Mouse (Mus musculus) myocyte (in vitro differentiated cells): ENCODE results near the gene Gtsf1l. TPM values are rescaled to one million over a fixed set of nuclear protein-coding genes. Genes with fewer than 3 reads are reported as not detected.

Experiments
- H3K27me3 ChIP-seq: one replicate; pipeline ENCODE4 v1.6.1; 2011; ENCODE audit not compliant: control insufficient read depth, insufficient read depth, insufficient read length
- H3K36me3 ChIP-seq: one replicate; pipeline ENCODE4 v1.6.1; 2011; ENCODE audit not compliant: control insufficient read depth, insufficient read depth
- H3K4me2 ChIP-seq: one replicate; pipeline ENCODE4 v1.6.1; 2011; ENCODE audit warnings: low read depth, control low read depth
- H3K4me3 ChIP-seq: one replicate; pipeline ENCODE4 v1.5.1; 2011; ENCODE audit warnings: mild to moderate bottlenecking, control low read depth, moderate library complexity
- H3K79me2 ChIP-seq: one replicate; pipeline ENCODE4 v1.6.1; 2011; ENCODE audit not compliant: control insufficient read depth, insufficient read depth
- H3ac ChIP-seq: one replicate; pipeline ENCODE4 v1.6.1; 2011; ENCODE audit not compliant: control insufficient read depth, insufficient read length
- CEBPB ChIP-seq: IDR thresholded peaks from 2 replicates; pipeline ENCODE4 v1.6.1; 2011; ENCODE audit warnings: mild to moderate bottlenecking, moderate library complexity; ENCODE audit not compliant: poor library complexity, insufficient read depth, severe bottlenecking
- E2F4 ChIP-seq: IDR thresholded peaks from one replicate; pipeline ENCODE4 v1.6.1; 2011; ENCODE audit warnings: mild to moderate bottlenecking, control low read depth, moderate library complexity; ENCODE audit not compliant: insufficient read depth
- MAX ChIP-seq: IDR thresholded peaks from one replicate; pipeline ENCODE4 v1.6.1; 2011; ENCODE audit warnings: low read depth, mild to moderate bottlenecking, control low read depth
- MYOD1 ChIP-seq, 3 experiments: IDR thresholded peaks; one replicate each; pipeline ENCODE4 v1.6.1; 2011; ENCODE audit warnings: control low read depth in 2 of 3, low read depth in 2 of 3, mild to moderate bottlenecking in 2 of 3, moderate library complexity in 1 of 3; ENCODE audit not compliant: insufficient read length in 2 of 3, control insufficient read depth in 1 of 3
- MYOG ChIP-seq, 3 experiments: IDR thresholded peaks; one replicate each; pipeline ENCODE4 v1.6.1; 2011; ENCODE audit warnings: control low read depth in 2 of 3, low read depth in 2 of 3, mild to moderate bottlenecking in 2 of 3; ENCODE audit not compliant: insufficient read length in 2 of 3, control insufficient read depth in 1 of 3, insufficient read depth in 1 of 3
- POLR2A ChIP-seq: IDR thresholded peaks from one replicate; pipeline ENCODE4 v1.6.1; 2011; ENCODE audit warnings: low read depth, mild to moderate bottlenecking, control low read depth, moderate library complexity; ENCODE audit not compliant: insufficient read length
- POLR2AphosphoS2 ChIP-seq: IDR thresholded peaks from one replicate; pipeline ENCODE4 v1.6.1; 2011; ENCODE audit warnings: low read depth, control low read depth; ENCODE audit not compliant: insufficient read length
- REST ChIP-seq: IDR thresholded peaks from one replicate; pipeline ENCODE4 v1.6.1; 2011; ENCODE audit warnings: mild to moderate bottlenecking, control low read depth, moderate library complexity; ENCODE audit not compliant: insufficient read depth, insufficient read length
- SRF ChIP-seq: IDR thresholded peaks from one replicate; pipeline ENCODE4 v1.6.1; 2011; ENCODE audit warnings: low read depth; ENCODE audit not compliant: control insufficient read depth, insufficient read length
- TCF12 ChIP-seq: IDR thresholded peaks from one replicate; pipeline ENCODE4 v1.6.1; 2011; ENCODE audit warnings: mild to moderate bottlenecking, control low read depth; ENCODE audit not compliant: poor library complexity, insufficient read depth, severe bottlenecking
- TCF3 ChIP-seq: IDR thresholded peaks from one replicate; pipeline ENCODE4 v1.6.1; 2011; ENCODE audit warnings: low read depth, control low read depth; ENCODE audit not compliant: insufficient read length
- USF1 ChIP-seq: IDR thresholded peaks from one replicate; pipeline ENCODE4 v1.6.1; 2011; ENCODE audit warnings: low read depth, mild to moderate bottlenecking, control low read depth, moderate library complexity
- polyA plus RNA-seq: library from polyadenylated mRNA; unstranded; fragments of >200 nt; fragmentation: generic; extraction: Trizol; gene quantifications from one replicate; pipeline ENCODE4 v1.2.1, GENCODE M21; 2012; ENCODE audit warnings: missing spikeins

Gtsf1l gene
- polyA plus RNA-seq, 1 experiment = not detected

DNA sequence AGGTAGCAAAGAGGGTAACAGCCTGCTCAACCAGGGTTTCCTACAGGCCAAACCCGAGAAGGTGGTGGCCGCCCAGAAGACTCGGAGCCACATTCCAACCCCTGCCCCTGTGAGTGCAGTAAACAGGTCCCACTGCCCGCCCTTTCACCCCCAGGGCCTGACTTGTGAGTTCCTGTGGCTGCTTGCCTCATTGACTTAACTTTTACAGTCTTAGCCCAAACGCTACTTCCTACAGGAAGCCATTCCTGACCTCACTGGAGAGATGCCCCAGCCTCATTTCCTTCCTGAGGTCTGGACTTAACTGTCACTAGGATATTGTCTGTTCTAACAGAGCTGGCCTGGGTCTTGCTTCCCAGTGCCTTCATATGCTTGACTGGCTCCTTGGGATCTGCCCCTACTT lies 5.1 kb downstream of the Gtsf1l start:
- H3K79me2 ChIP-seq = no peaks in the 10 kb centered on the region
- no peak overlapping the region for H3ac ChIP-seq
- no peak overlapping the region for H3K4me3 ChIP-seq
- H3K27me3 ChIP-seq = no peaks in the 10 kb centered on the region
- TF ChIP-seq MAX = no peak
- TF ChIP-seq USF1 = no peak
- no peak for TF ChIP-seq SRF
- TF ChIP-seq MYOG (IDR thresholded peaks at IDR 0.05; ENCODE audit: control insufficient read depth in 1 of 3, insufficient read depth in 1 of 3, insufficient read length in 2 of 3, low read depth in 2 of 3) = no peak
- no peak for TF ChIP-seq POLR2A
- no peak for TF ChIP-seq CEBPB
- no peak for TF ChIP-seq POLR2AphosphoS2
- TF ChIP-seq E2F4 = no peak
- no peak for TF ChIP-seq TCF12
- no peak for TF ChIP-seq TCF3
- TF ChIP-seq REST = no peak
- TF ChIP-seq MYOD1 (IDR thresholded peaks at IDR 0.05; ENCODE audit: control insufficient read depth in 1 of 3, insufficient read length in 2 of 3, low read depth in 2 of 3) = no peak
- no peaks in the 10 kb centered on the region for H3K36me3 ChIP-seq
- no peak overlapping the region for H3K4me2 ChIP-seq

DNA sequence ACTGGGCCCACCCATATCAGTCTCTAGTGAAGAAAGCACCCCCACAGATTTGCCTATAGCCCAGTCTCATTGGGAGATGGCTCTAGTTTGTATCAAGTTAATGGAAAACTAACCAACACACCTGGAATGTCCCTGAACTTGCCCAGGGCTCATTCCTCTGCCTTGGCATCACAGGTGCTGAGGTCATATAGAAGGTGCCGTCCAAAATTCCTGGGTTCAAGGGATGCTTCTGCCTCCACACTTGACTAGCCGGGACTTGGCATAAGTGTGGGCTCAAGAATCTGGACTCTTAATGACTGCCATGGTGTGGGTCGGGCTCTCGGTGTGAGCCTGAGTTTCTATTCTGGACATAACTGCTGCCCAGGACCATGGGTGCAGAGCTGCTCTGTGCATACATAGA lies 8.6 kb downstream of the Gtsf1l start:
- TF ChIP-seq TCF12 (no peak), MYOD1 (IDR thresholded peaks at IDR 0.05; ENCODE audit: control insufficient read depth in 1 of 3, insufficient read length in 2 of 3, low read depth in 2 of 3) (no peak), POLR2AphosphoS2 (no peak), SRF (no peak), CEBPB (no peak), MAX (no peak), REST (no peak), E2F4 (no peak), USF1 (no peak), POLR2A (no peak), MYOG (IDR thresholded peaks at IDR 0.05; ENCODE audit: control insufficient read depth in 1 of 3, insufficient read depth in 1 of 3, insufficient read length in 2 of 3, low read depth in 2 of 3) (no peak), TCF3 (no peak)
- H3K27me3 ChIP-seq = no peaks in the 10 kb centered on the region
- H3K79me2 ChIP-seq = no peaks in the 10 kb centered on the region
- no peak overlapping the region for H3K4me3 ChIP-seq
- H3K4me2 ChIP-seq = no peak overlapping the region
- no peaks in the 10 kb centered on the region for H3K36me3 ChIP-seq
- H3ac ChIP-seq = no peak overlapping the region

DNA sequence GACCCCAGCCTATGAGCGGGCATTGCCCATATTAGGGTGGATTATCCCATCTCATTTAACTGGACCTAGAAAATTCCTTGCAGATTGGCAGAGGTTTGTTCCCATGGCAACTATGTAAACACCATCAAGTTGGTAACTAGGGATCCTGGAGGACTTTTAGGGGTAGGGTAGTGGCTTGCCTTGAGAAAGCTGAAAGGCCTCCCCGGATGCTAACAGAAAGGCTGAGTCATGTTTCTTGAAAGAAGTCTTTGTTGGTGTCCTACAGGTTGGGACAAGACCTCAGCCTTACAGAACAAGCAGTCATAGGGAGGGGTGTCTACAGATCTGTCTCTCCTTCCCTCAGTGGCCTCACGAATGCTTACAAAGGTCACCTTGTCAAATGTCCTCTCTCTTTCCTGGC lies 12.4 kb downstream of the Gtsf1l start:
- H3K4me3 ChIP-seq = no peak overlapping the region
- no peaks in the 10 kb centered on the region for H3K27me3 ChIP-seq
- no peak overlapping the region for H3K4me2 ChIP-seq
- TF ChIP-seq REST = no peak
- TF ChIP-seq POLR2AphosphoS2 = no peak
- no peak for TF ChIP-seq TCF3
- TF ChIP-seq USF1 = no peak
- no peak for TF ChIP-seq SRF
- no peak for TF ChIP-seq POLR2A
- TF ChIP-seq E2F4 = no peak
- no peak for TF ChIP-seq CEBPB
- TF ChIP-seq MYOG (IDR thresholded peaks at IDR 0.05; ENCODE audit: control insufficient read depth in 1 of 3, insufficient read depth in 1 of 3, insufficient read length in 2 of 3, low read depth in 2 of 3) = no peak
- no peak for TF ChIP-seq MAX
- no peak for TF ChIP-seq TCF12
- TF ChIP-seq MYOD1 (IDR thresholded peaks at IDR 0.05; ENCODE audit: control insufficient read depth in 1 of 3, insufficient read length in 2 of 3, low read depth in 2 of 3) = no peak
- peaks cover 4% of the 10 kb centered on the region for H3K36me3 ChIP-seq
- H3K79me2 ChIP-seq = no peaks in the 10 kb centered on the region
- H3ac ChIP-seq = no peak overlapping the region

DNA sequence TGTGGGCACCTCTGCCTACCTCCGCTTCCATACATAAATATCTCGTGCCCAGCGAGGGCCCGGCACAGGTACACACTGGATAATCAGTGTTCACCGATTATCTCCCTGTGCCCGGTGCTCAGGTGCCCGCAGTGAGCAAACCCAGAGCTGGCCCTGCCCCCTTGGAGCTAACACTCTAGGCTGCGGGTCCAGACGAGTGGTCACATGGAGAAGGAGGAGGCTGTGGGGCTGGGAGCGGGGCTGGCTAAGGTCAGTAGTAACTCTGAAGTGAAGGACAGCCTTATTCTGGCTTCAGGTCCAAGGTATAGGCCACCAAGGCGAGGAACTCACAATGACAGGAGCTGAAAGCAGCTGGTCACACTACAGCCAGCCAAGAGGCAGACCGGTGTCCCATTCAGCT lies 12.8 kb downstream of the Gtsf1l start:
- no peak overlapping the region for H3K4me2 ChIP-seq
- H3ac ChIP-seq = no peak overlapping the region
- H3K79me2 ChIP-seq = no peaks in the 10 kb centered on the region
- peaks cover 4% of the 10 kb centered on the region for H3K36me3 ChIP-seq
- no peaks in the 10 kb centered on the region for H3K27me3 ChIP-seq
- H3K4me3 ChIP-seq = no peak overlapping the region
- TF ChIP-seq CEBPB (no peak), POLR2A (no peak), MYOD1 (IDR thresholded peaks at IDR 0.05; ENCODE audit: control insufficient read depth in 1 of 3, insufficient read length in 2 of 3, low read depth in 2 of 3) (no peak), REST (no peak), POLR2AphosphoS2 (no peak), MYOG (IDR thresholded peaks at IDR 0.05; ENCODE audit: control insufficient read depth in 1 of 3, insufficient read depth in 1 of 3, insufficient read length in 2 of 3, low read depth in 2 of 3) (no peak), TCF12 (no peak), USF1 (no peak), MAX (no peak), E2F4 (no peak), TCF3 (no peak), SRF (no peak)

DNA sequence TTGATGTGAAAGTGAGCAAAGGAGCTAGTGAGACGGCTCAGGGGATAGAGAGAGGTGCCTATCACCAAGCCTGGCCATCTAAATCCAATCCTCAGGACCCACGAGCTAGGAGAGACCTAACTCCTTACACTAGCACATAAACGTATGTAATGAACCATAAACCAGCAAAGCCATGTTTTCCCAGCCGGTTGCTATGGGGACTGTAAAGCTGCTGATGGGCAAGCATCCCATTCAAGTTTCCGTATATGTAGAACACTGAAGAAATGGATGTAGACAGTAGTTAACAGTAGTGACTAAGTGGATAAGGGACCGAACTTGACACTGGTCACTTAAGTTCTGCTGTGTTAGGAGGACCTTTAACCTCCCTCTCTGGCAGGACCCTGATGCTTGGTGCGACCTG lies 13.6 kb downstream of the Gtsf1l start:
- no peak for TF ChIP-seq TCF3
- TF ChIP-seq MYOG (IDR thresholded peaks at IDR 0.05; ENCODE audit: control insufficient read depth in 1 of 3, insufficient read depth in 1 of 3, insufficient read length in 2 of 3, low read depth in 2 of 3) = no peak
- TF ChIP-seq CEBPB = no peak
- no peak for TF ChIP-seq E2F4
- no peak for TF ChIP-seq MYOD1 (IDR thresholded peaks at IDR 0.05; ENCODE audit: control insufficient read depth in 1 of 3, insufficient read length in 2 of 3, low read depth in 2 of 3)
- TF ChIP-seq POLR2A = no peak
- no peak for TF ChIP-seq MAX
- TF ChIP-seq USF1 = no peak
- TF ChIP-seq REST = no peak
- TF ChIP-seq TCF12 = no peak
- TF ChIP-seq POLR2AphosphoS2 = no peak
- TF ChIP-seq SRF = no peak
- H3K4me2 ChIP-seq = no peak overlapping the region
- no peak overlapping the region for H3ac ChIP-seq
- H3K27me3 ChIP-seq = no peaks in the 10 kb centered on the region
- H3K79me2 ChIP-seq = no peaks in the 10 kb centered on the region
- peaks cover 4% of the 10 kb centered on the region for H3K36me3 ChIP-seq
- H3K4me3 ChIP-seq = no peak overlapping the region
